Mouse (Mus musculus): Measurements from ENCODE around the gene Cbr3. TPM values are rescaled to one million over a fixed set of nuclear protein-coding genes. Genes with fewer than 3 reads are reported as not detected.

Cbr3 gene
- polyA plus RNA-seq, 1 experiment = 2.6 TPM

DNA sequence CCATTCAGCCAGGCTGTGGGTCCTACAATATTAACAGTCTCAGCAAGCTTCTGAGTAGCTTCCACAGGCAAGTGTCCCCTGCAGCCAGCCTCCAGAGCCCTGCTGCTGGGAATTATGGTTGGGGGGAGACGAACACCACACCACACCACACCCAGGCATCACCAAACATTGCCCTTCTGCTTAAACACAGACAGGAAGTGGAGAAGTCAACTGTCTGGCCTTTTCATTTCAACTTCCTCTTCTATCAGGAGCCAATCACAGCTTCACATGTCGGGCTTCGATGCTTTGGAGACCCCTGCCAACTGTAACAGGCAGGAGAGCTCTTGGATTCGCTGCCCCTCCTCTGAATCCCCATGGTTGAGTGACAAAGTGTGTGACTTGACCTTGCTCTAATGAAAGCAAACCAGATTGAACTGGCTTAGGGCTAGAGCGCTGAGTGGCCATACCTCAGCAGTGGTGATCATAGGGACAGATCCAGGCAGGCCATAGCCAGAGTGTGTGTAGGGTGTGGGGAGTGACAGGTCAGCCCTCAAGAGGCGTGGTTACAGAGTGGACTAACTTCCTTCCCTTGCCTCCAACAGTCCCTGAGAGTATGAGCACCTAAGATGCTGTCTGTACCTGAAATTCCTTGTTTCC, 8.3 kb downstream of the Cbr3 start:
- 31% methylated on average over 6 of the region's 6 CpGs for WGBS
- no peak for TF ChIP-seq CTCF (IDR thresholded peaks at IDR 0.05; ENCODE audit: control insufficient read depth, insufficient read depth, low read length)
- no peak for TF ChIP-seq POLR2A (IDR thresholded peaks at IDR 0.05; ENCODE audit: borderline replicate concordance, control insufficient read depth, low read depth, low read length)
- Histone ChIP-seq H3K4me3 (replicated peaks; ENCODE audit: control insufficient read depth, low read depth, low read length) (no peak overlapping the region), H3K4me1 (ENCODE audit: control insufficient read depth, insufficient read depth, low read length) (peaks cover 5% of the 10 kb centered on the region; the same call in 1 of the 2 replicates), H3K27ac (ENCODE audit: control insufficient read depth, insufficient read depth, low read depth, low read length, poor library complexity) (no peak overlapping the region)

DNA sequence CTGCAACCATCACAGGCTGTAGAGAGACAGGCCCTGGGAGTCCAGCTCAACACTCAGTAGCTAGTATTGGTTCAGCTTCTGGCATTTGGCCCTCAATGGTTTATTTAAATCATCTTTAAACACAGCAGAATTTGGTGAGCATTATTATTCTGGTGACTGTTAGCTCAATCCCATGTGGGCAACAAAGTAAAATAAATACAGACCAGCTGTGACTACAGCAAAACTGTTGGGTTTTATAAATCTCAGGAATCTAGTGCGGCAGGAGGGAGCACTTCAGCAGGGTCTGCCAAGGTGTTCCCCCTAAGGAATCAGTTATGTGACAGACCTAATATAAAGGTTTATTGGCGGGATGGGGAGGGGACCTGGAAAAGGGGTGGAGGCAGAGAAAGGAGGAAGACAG, 9.7 kb downstream of the Cbr3 start:
- no peak overlapping the region for H3K27ac ChIP-seq (ENCODE audit: control insufficient read depth, insufficient read depth, low read depth, low read length, poor library complexity)
- no peak overlapping the region for H3K4me3 ChIP-seq (replicated peaks; ENCODE audit: control insufficient read depth, low read depth, low read length)
- peaks cover 3% of the 10 kb centered on the region; the same call in 1 of the 2 replicates for H3K4me1 ChIP-seq (ENCODE audit: control insufficient read depth, insufficient read depth, low read length)
- no peak for TF ChIP-seq POLR2A (IDR thresholded peaks at IDR 0.05; ENCODE audit: borderline replicate concordance, control insufficient read depth, low read depth, low read length)
- no peak for TF ChIP-seq CTCF (IDR thresholded peaks at IDR 0.05; ENCODE audit: control insufficient read depth, insufficient read depth, low read length)
- 85% methylated on average over 2 of the region's 2 CpGs for WGBS

DNA sequence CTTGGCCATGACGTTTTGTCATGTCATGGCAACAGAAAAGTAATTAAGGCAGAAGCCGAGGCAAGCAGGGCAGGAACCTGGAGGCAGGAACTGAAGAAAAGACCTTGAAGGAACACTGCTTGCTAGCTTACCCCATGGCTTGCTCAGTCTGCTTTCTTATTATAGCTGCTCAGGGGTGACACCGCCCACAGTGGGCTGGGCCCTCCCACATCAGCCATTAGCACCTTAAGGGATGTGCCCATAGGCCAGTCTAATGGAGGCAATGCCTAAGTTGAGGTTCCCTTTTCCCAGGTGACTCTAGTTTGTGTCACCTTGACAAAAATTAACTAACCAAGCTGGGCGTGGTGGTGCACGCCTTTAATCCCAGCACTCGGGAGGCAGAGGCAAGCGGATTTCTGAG, 24.1 kb downstream of the Cbr3 start:
- 85% methylated on average over 7 of the region's 7 CpGs for WGBS
- peak overlapping the region; percentile 26 for H3K27ac ChIP-seq (ENCODE audit: control insufficient read depth, insufficient read depth, low read depth, low read length, poor library complexity)
- TF ChIP-seq POLR2A (IDR thresholded peaks at IDR 0.05; ENCODE audit: borderline replicate concordance, control insufficient read depth, low read depth, low read length) (no peak), CTCF (IDR thresholded peaks at IDR 0.05; ENCODE audit: control insufficient read depth, insufficient read depth, low read length) (no peak)
- H3K4me1 ChIP-seq (ENCODE audit: control insufficient read depth, insufficient read depth, low read length) = peaks cover 2% of the 10 kb centered on the region; the same call in 1 of the 2 replicates
- H3K4me3 ChIP-seq (replicated peaks; ENCODE audit: control insufficient read depth, low read depth, low read length) = no peak overlapping the region

DNA sequence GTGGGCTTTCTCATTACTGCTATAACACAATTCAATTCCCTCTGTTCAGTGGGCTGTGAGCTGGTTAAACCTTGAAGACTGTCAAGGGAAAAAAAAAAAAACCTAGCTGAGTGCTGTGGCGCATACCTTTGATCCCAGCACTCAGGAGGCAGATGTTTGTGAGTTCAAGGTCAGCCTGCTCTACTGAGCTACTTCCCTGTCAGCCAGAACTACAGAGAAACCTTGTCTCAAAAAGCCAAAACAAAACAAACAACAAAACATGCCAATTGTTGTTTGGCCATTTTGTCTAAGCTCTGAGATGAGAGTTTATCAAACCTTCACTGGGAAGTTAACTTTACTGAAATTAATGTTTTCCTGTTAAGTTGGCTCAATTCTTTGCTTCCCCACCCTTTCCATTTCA, 26.2 kb downstream of the Cbr3 start:
- H3K4me3 ChIP-seq (replicated peaks; ENCODE audit: control insufficient read depth, low read depth, low read length) = no peak overlapping the region
- H3K27ac ChIP-seq (ENCODE audit: control insufficient read depth, insufficient read depth, low read depth, low read length, poor library complexity) = no peak overlapping the region
- TF ChIP-seq POLR2A (IDR thresholded peaks at IDR 0.05; ENCODE audit: borderline replicate concordance, control insufficient read depth, low read depth, low read length) (no peak), CTCF (IDR thresholded peaks at IDR 0.05; ENCODE audit: control insufficient read depth, insufficient read depth, low read length) (no peak)
- H3K4me1 ChIP-seq (ENCODE audit: control insufficient read depth, insufficient read depth, low read length) = peaks cover 5% of the 10 kb centered on the region; the same call in 1 of the 2 replicates
- WGBS = 100% methylated on average over 1 of the region's 1 CpGs

DNA sequence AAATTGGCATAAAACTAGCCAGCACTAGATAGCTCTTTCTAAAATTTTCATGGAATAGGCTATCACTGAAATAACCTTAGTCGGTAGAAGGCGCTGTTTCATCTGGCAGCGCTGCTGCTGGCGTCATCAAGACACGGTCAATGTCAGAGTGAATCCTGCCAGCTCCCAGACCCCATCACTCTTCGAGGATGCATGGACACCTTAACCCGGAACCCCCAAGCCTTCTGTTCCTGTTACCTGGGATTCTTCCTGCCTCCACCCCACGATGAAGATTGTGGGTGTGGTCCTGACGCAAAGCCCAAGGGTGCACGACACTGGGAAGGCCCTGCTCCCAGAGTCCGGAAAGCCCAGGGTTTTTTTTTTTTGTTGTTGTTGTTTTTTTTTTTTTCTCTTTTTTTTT, 27.9 kb downstream of the Cbr3 start:
- peak overlapping the region; percentile 68 for H3K4me3 ChIP-seq (replicated peaks; ENCODE audit: control insufficient read depth, low read depth, low read length)
- H3K4me1 ChIP-seq (ENCODE audit: control insufficient read depth, insufficient read depth, low read length) = peaks cover 7% of the 10 kb centered on the region; the same call in 1 of the 2 replicates
- WGBS = under 1% methylated on average over 11 of the region's 11 CpGs
- TF ChIP-seq CTCF (IDR thresholded peaks at IDR 0.05; ENCODE audit: control insufficient read depth, insufficient read depth, low read length) (peak; percentile 88), POLR2A (IDR thresholded peaks at IDR 0.05; ENCODE audit: borderline replicate concordance, control insufficient read depth, low read depth, low read length) (0 out of 2 replicates have a peak, but pooled peaks have one; percentile 6)
- peak overlapping the region; percentile 63 for H3K27ac ChIP-seq (ENCODE audit: control insufficient read depth, insufficient read depth, low read depth, low read length, poor library complexity)

DNA sequence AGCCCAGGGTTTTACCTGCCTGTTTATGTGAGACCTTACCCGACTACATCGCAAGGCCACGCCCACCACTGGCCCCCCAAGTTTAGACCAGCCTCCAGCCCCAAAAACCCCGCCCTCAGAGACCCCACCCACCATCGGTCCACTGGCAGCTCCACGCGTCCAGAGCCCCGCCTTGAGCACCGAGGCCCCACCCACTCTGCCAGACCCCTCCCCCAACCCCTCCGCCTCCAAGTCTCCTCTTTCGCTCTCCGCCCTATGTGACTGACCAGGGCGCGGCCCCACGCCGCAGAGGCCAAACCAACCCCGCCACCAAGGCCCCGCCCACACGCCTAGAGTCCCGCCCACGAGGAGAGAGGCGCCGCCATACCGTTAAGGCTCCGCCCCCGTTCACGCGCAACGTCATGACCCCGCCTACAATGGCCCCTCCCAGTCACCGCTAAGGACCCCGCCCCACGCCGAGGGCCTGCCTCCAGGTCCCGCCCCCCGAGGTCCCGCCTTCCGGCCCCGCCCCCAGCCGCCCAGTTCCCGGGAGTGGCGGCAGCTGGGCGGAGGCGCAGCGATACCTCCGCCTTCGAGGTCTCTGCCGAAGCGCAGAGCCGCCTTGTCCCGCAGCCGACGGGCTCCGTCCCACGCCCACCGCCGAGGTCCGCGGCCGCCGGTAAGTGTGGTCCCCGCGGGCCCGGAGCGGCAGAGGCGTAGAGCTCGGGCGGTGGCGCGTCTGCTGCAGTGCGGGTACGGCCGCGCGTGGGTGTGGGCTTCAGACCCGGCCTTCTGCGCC, 28.6 kb downstream of the Cbr3 start, which contains the start of gene Dop1b:
Gene Dop1b (plus strand): TSS at position 494 of the 778 bp plus-strand sequence.
- peak within 1 kb of the TSS; percentile 93 for H3K4me3 ChIP-seq (replicated peaks; ENCODE audit: control insufficient read depth, low read depth, low read length)
- under 1% methylated on average over 77 of the region's 77 CpGs for WGBS
- H3K4me1 ChIP-seq (ENCODE audit: control insufficient read depth, insufficient read depth, low read length) = peaks cover 7% of the 10 kb centered on the region; the same call in 1 of the 2 replicates
- peak; percentile 88; the same call in 1 of the 2 replicates for TF ChIP-seq POLR2A (IDR thresholded peaks at IDR 0.05; ENCODE audit: borderline replicate concordance, control insufficient read depth, low read depth, low read length)
- TF ChIP-seq CTCF (IDR thresholded peaks at IDR 0.05; ENCODE audit: control insufficient read depth, insufficient read depth, low read length) = no peak
- peak within 1 kb of the TSS; percentile 99 for H3K27ac ChIP-seq (ENCODE audit: control insufficient read depth, insufficient read depth, low read depth, low read length, poor library complexity)

DNA sequence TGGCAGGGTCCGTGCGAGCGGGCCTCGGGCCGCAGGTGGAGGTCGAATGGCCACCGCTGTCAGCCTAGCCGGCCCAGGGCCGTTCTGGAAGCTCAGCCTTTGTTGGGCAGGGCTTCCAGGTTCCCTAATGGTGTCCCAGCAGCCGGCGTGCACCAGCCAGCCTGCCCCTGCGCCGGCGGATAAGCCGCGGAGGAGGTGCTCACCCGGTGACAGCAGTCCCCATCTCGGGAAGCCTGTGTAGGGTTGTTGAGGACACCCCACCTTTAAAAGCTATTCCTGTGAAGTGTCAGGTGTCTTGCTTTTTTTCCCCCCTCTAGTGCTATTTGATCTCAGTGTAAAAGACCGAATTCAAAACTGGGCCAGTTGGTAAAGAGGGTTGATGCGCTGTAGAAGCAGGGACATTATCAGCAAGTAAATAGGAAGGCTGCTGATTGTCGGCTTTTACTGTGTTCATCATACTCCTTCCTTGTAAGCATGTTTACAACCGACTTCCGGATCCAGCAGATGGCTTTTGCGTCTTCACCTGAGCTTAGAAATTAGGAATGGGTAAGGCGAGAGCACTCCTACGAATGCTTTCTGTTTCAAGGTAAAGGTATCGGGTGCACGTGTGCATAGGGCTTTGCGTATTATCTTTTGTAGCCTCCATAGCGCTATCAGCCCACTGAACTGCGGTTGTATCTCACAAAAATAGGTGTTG, 29.3 kb downstream of the Cbr3 start:
- Histone ChIP-seq H3K4me1 (ENCODE audit: control insufficient read depth, insufficient read depth, low read length) (peaks cover 5% of the 10 kb centered on the region; the same call in 1 of the 2 replicates), H3K4me3 (replicated peaks; ENCODE audit: control insufficient read depth, low read depth, low read length) (peak overlapping the region; percentile 93), H3K27ac (ENCODE audit: control insufficient read depth, insufficient read depth, low read depth, low read length, poor library complexity) (peak overlapping the region; percentile 99)
- no peak for TF ChIP-seq CTCF (IDR thresholded peaks at IDR 0.05; ENCODE audit: control insufficient read depth, insufficient read depth, low read length)
- TF ChIP-seq POLR2A (IDR thresholded peaks at IDR 0.05; ENCODE audit: borderline replicate concordance, control insufficient read depth, low read depth, low read length) = no peak
- 7% methylated on average over 31 of the region's 31 CpGs for WGBS
